Mouse (Mus musculus) adrenal gland, postnatal 14 days (tissue): Measurements from ENCODE around the gene Pes1. TPM values are rescaled to one million over a fixed set of nuclear protein-coding genes. Genes with fewer than 3 reads are reported as not detected.
"Not testable (repeated sequence)": the region's sequence is repeated elsewhere in the genome, so short reads cannot be mapped to it uniquely, and the experiment has no call there.

Source experiments
- DNase-seq: peaks from one replicate; pipeline ENCODE4 v3.0.0; 2021; ENCODE audit warnings: mixed read lengths
- total RNA-seq: library from RNA; stranded (reverse); gene quantifications from 2 replicates; pipeline ENCODE4 v1.2.3, GENCODE M21; 2021

Pes1 gene
- total RNA-seq, 1 experiment from 2014 or later: 58.4 TPM

DNA sequence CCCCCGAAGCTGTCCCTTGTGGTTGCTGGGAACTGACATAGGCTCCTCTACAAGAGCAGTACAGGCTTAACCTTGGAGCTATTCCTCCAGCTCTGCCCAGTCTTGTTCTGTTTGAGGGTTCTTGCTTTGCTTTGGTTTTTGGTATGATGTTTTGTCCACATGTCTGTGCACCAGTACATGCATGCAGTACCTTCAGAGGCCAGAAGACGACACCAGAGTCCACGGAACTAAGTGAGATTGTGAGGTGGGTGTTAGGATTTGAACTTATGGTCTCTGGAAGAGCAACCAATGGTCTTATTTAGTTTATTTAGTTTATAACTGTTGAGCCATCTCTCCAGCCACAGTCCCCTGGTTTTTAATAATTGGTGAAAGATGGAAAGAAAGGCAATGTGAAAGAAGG, 42.7 kb downstream of the Pes1 start:
- DNase-seq: no peak

GRCm38 (mm10) chr11:4012616-4013015, 48.8 kb downstream of the Pes1 start:
- DNase-seq: no peak

DNA sequence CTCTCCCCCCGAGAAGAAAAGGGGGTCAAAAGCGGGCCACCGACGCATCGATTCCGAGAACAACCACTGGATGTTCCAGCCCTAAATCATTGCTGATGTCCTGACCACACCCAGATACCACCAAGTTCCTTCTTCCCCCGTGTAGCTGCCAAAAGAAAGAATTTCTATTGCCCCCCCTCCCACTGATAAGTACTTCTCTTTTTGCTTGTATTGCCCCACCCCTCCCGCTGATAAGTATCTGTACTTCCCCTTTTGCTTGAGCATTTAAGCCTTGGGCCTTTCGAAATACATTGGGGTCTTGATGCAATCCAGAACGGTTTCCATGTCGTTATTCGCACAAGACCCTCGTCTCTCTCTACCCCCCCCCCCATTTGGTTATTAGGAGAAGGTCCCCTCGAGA, 52.0 kb downstream of the Pes1 start:
- not testable (repeated sequence) for DNase-seq

DNA sequence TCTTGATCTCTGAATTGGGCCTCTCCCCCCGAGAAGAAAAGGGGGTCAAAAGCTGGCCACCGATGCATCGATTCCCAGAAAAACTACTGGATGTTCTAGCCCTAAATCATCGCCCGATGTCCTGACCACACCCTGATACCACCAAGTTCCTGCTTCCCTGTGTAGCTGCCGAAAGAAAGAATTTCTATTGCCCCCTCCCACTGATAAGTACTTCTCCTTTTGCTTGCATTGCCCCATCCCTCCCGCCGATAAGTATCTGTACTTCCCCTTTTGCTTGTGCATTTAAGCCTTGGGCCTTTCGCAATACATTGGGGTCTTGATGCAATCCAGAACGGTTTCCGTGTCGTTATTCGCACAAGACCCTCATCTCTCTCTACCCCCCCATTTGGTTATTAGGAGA, 58.3 kb downstream of the Pes1 start:
- not testable (repeated sequence) for DNase-seq

GRCm38 (mm10) chr11:4023321-4023720, 59.5 kb downstream of the Pes1 start:
- DNase-seq: no peak

DNA sequence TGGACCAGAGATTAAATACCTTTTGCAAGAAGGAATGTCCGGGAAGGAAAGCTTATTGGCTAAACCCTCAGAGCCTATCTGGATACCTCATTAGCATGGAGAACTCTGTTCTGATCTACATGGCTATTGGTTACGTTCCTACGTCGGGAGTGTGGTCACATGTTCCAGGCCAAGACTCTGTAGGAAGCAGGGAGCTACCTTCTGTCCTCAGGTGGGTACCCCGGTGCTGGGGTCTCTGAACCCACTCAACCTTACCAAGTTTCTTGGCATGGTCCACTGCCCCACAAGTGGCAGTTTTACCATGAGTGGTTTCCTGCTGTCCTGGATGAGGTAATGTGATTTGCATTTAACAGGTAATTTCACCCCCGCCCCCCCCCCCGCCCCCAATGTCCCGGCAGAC, 63.3 kb downstream of the Pes1 start:
- DNase-seq: no peak

GRCm38 (mm10) chr11:4027561-4028334, 64.0 kb downstream of the Pes1 start:
- no peak for DNase-seq

DNA sequence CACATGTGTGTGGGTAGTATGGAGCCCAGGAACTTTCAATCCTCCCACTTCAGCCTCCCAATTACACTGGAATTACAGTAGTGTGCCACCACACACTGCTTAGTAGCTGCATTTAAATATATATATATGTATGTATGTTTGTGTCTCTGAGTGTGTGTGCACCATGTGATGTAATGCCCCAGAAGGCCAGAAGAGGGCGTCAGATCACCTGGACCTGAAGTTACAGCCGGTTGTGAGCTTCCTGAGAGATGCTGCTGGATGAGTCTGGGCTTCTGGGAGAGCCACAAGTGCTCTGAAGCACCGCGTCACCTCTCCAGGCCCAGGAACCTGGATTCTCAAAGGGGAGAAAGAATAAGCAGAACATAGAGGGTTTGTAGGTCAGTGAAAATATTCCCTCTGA, 65.6 kb downstream of the Pes1 start:
- no peak for DNase-seq

Other genes with a start within 250 kb of the Pes1 start
- 1.9 and 2.1 TPM in 2 replicates for gene Osbp2, start 100.1 kb upstream of the Pes1 start, total RNA-seq
- 0.59 and 0.83 TPM in 2 replicates for gene 4921536K21Rik, start 68.9 kb upstream of the Pes1 start, total RNA-seq
- gene Dusp18, start 68.7 kb upstream of the Pes1 start, total RNA-seq: 4.3 and 5.2 TPM in 2 replicates
- gene Slc35e4, start 49.3 kb upstream of the Pes1 start, total RNA-seq: 3.4 and 5.4 TPM in 2 replicates
- gene Tcn2, start 31.8 kb upstream of the Pes1 start, total RNA-seq: 107 and 112 TPM in 2 replicates
- not detected in 2 replicates for gene 4930556J24Rik, start 12.8 kb downstream of the Pes1 start, total RNA-seq
- 0.48 and 0.53 TPM in 2 replicates for gene Gal3st1, start 19.7 kb downstream of the Pes1 start, total RNA-seq
- 6.3 and 15.4 TPM in 2 replicates for gene Sec14l4, start 67.5 kb downstream of the Pes1 start, total RNA-seq
- gene Sec14l3, start 100.9 kb downstream of the Pes1 start, total RNA-seq: 0.49 and 0.56 TPM in 2 replicates
- gene Mtfp1, start 131.5 kb downstream of the Pes1 start, total RNA-seq: 25.6 and 27.3 TPM in 2 replicates
- 3.6 and 27.0 TPM in 2 replicates for gene Sec14l2, start 159.4 kb downstream of the Pes1 start, total RNA-seq
- gene Rnf215, start 171.2 kb downstream of the Pes1 start, total RNA-seq: 17.2 and 25.2 TPM in 2 replicates
- gene Ccdc157, start 196.3 kb downstream of the Pes1 start, total RNA-seq: 8.7 and 11.5 TPM in 2 replicates
- 43.7 and 49.8 TPM in 2 replicates for gene Sf3a1, start 196.4 kb downstream of the Pes1 start, total RNA-seq
- 15.6 and 18.2 TPM in 2 replicates for gene Tbc1d10a, start 222.8 kb downstream of the Pes1 start, total RNA-seq